Mouse (Mus musculus) mouse embryonic stem cell (cell line): ENCODE measurements around the gene Rnf40.
"Not testable (repeated sequence)": the region's sequence is repeated elsewhere in the genome, so short reads cannot be mapped to it uniquely, and the experiment has no call there.

Experiments used
- in situ Hi-C, 2 experiments: fragments of 300-500 bp; cut with MboI; formaldehyde crosslinking; loops; 1 replicate in 1 of 2; 3 replicates in 1 of 2; pipeline ENCODE4 v1.14.3; 2019 to 2020; ENCODE audit warnings: low sequenced_read_pairs in 2 of 2, low pct_unique_long_range_greater_than_20kb in 1 of 2, mixed read lengths in 1 of 2; ENCODE audit not compliant: unreplicated experiment in 1 of 2

Gene Rnf40

DNA sequence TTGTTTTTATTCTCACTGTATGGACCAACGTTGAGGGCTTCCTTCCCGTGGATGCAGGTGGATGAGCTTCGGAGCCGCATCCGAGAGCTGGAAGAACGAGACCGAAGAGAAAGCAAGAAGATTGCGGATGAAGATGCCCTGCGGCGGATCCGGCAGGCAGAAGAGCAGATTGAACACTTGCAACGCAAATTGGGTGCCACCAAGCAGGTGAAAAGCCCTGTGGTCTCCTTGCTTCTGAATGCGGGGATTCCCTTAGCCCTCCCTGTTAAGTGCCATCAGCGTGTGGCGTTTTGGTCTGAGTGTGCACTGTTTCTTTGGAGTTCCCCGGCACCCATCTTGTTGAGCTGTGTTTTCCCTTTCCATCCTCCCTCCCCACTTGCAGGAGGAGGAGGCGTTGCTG, 8.2 kb downstream of the Rnf40 start:
- in situ Hi-C loops, result no loop called here

DNA sequence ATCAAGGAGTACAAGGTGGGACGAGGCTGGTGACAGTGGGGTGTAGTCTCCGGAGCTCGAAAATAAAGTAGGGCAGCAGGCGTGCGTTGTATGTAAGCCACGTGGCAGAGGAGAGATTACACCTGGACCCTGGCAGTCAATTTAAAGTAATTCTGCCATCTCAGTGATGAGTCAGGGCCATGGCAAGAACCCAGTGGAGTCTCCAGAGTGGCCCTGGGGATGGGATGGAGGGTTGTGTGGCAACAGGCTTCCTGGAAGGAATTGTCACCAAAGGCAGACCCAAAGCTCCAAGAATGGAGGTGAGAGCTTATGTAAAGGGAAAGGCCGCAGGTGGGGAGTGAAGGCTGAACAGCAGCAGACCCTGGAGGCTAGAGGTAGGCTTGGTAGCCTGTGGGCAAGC, 12.0 kb downstream of the Rnf40 start:
- in situ Hi-C loops, result no loop called here

DNA sequence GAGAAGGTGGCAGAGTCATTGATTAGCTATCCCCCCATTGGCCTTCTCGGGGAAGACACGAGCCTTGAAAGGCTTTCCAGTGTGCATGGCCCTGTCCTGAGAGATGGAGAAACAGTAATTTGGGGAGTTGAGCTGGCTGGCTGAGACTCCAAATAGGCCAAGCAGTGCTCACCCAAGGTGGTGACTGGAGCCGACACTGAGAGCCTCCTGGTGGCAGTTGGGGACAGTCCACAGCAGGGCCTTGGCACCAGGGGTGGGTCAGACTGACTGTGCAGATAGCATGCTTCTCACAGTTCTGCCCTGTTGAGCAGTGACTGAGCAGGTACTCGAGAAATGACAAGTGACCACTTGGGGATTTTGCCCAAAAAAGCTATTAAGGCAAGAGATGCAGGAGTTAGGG, 13.2 kb downstream of the Rnf40 start:
- in situ Hi-C loops, result no loop called here

DNA sequence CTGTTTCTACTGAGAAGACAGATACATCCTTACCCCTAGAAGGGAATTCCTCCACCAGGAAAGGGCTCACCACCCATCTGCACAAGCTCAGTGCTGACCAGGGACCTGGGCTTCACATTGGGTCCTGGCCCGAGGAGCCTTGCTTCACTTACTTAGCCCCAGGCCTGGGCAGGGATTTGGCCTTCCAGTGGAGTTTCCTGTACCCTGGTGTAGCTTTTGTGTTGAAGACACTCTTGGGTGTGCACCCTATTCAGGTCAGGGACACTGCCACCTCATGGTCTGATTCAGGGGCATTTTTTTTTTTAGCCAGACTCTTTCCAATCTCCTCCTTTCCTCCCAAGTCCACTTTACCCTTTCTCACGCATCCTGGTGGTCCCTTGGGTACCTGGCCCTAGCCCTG, 14.3 kb downstream of the Rnf40 start:
- in situ Hi-C loops, result no loop called here

DNA sequence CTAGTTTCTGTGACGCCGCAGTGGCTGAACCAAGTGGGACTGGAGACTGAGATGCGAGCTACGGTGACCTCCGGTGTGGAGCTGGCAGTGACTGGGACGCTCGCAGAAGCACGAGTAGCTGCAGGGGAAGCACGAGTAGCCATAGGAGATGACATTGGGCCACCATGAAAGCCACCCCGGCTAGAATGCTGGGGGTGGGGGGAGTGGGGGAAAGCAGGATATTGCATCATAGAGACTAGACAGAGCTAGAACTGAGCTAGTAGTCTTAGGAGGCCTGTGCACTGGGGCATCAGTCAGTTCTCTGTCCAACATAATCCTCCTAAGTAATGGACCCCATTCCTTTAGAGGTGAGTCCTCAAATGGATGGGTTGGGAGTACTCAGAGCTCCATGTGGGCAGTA, 15.7 kb downstream of the Rnf40 start:
- in situ Hi-C loops, result no loop called here

DNA sequence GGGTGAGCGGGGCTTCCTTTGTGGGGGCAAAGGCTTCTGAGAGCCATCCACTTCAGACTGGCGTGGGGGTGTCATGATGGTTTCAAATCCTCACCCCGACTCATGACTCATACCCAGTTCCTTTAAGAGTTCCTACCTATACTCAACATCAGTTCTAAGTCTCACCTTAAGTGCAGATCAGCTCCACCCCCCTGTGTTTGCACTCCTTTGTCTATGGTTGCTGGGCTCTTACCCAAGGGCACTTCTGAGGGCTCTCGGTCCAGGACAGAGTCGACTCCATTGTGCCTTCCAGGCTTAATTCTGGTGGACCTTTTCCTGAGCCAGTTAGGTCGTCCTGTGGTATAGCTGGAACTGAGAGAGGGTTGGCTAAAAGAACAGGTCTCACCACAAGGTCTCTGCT, 18.6 kb downstream of the Rnf40 start:
- in situ Hi-C loops, result no loop called here

DNA sequence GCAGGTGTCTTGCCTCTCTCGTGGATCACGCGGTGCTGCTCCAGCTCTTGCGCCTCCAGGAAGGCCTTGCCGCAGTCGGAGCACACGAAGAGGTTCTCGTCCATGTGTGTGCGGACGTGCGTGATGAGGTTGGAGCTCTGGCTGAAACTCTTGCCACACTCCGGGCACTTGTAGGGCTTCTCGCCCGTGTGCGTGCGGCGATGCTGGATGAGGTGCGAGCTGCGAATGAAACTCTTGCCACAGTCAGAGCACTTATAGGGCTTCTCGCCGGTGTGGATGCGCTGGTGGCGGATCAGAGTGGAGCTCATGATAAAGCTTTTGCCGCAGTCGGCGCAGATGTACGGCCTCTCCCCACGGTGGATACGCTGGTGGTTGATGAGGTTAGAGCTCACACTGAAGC, 22.4 kb downstream of the Rnf40 start:
- in situ Hi-C loops, result no loop called here

DNA sequence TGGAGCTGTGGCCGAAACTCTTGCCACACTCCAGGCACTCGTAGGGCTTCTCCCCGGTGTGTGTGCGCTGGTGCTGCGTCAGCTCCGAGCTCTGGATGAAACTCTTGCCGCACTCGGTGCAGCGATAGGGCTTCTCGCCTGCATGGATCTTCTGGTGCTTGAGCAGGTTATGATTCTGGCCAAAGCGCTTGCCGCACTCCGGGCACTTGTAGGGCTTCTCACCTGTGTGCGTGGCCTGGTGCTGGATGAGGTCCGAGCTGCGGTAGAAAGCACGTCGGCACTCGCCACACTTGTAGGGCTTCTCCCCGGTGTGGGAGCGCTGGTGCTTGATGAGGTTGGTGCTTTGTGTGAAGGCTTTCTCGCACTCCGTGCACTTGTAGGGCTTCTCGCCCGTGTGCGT, 23.0 kb downstream of the Rnf40 start:
- in situ Hi-C loops, result no loop called here

DNA sequence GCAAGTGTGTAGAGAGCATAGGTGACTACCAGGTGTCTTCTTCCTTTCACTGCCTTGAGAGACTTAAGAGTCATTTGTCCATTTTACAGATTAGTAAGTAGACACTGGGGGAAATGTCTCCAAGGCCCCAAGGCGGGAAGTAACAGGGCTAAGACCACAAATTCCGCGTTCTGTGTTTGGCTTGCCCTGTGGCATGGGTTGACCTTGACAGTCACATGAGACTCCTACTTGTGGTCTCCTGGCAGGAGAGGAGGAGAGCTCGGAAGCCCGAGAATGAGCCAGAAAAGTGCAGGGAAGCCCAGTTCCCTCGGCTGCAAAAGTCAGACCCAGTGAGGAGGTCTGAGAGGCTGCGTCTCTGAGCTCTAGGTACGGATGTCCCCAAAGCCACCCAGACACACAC, 24.9 kb downstream of the Rnf40 start:
- in situ Hi-C loops, result no loop called here

DNA sequence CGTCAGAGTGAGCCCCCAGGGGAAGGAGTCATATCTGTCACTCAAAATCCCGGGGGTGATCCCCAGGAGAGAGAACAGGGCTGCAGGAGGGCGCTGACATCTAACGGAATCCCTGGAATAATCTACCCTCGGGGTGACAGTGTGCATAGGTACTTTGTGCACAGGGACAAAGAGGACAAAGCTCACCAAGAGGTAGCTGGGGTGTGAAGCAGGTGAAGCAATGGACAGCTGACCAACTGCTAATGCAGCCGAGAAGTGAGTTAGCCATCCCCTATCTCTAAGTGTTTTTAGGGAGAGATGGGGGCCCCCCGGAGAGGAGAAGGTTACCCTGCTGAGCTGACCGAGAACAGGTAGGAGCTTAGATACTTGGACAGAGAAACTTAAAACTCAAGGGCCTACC, 25.5 kb downstream of the Rnf40 start:
- in situ Hi-C loops, result no loop called here

DNA sequence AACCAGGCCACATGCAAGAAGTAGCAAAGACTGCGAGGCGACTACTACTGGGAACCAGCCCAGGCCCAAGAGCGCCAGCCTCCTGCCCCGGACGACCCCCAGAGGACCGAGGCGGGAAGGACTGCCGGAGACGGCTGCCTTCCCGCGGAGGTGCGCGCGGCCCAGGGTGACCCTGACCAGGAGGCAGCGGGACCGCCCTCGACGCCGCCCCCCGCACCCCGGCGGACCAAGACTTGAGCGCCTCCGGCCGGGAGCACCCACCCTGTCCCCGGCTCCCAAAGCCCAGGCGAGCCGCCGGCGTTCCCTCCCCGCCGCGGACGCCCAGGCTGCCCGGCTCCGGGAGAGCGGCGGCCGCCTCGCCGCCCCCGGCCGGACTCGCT, 25.9 kb downstream of the Rnf40 start:
- in situ Hi-C loops, result no loop called here

DNA sequence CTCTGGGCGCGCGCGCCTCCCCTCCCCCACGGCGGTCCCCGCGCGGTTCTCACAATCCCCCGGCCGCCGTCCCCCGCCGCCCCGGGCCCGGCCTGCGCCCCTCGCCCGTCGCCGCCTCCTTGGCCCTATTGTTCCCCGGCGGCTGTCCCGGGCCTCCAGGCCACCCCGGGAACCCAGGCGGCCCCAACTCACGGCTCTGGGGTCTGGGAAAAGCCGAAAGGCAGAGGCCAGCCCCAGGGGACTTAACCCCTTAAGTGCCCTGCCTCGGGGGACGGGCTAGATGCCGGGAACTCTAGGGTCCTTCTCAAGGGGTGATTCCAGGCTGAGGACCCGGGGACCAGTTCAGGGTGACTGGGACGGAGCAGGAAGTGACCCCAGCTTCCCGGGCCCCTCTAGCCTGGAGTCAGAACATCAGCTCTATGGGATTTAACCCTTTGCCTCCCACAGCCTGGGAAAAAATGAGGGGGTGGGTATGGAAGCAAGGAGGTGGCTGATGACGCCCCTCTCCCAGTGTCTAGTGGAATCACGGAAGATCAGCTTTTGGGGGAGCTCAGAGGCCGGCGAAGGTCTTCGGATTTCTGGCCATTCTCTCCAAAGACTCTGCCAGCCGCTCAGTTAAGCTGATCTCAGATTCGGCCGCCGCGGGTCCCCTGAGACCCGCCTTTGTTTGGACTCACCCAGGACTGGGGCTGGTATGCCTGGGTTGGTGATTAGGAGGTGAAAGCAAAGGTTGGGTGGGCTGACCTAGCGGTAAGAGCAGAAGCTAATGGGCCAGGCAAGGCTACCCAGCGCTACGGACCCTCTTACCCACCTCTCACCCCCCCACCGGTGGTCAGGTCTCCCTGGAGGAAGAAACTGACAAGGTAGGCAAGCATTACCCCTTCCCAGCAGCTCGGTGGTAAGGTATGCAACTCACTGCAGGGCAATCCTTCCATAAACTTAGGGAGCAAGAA, 26.6 kb downstream of the Rnf40 start, which contains the start of gene Zfp629:
TSS of gene Zfp629 (minus strand) at position 907 of the 953 bp plus-strand sequence.
- in situ Hi-C loops, result no loop called here

DNA sequence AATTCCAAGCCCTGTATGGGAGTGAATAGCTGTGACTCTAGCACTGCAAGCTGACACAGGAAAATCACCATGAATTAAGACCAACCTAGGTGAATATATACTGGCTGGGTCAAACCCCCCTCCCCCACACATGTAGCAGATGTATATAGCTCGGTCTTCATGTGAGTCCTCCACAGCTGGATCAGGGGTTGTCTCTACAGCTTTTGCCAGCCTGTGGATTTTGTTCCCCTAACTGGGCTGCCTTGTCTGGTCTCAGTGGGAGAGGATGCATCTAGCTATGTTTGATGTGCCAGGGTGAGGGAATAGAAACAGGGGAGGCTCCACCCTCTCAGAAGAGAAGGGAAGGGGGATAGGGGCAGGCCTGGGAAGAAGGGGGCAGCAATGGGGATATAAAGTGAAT, 27.8 kb downstream of the Rnf40 start:
- in situ Hi-C loops, result no loop called here

DNA sequence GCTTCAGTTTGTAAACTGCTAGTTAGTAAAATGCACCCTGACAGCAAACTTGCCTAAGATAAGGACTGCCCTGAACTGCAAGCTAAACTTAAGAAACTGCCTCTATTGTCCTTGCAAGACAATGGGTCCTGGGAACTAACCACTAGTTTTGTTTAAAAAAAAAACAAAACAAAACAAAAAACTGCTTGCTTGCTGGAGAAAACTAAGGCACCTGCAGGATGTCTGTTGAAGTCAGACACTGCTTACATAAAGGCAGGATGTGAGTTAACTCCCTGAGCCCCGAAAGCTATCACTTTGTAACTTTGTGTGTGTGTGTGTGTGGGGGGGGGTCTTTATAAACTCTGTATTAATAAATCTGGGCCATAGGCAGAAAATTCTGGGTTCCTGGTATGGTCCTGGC, 28.3 kb downstream of the Rnf40 start:
- in situ Hi-C loops, result no loop called here

DNA sequence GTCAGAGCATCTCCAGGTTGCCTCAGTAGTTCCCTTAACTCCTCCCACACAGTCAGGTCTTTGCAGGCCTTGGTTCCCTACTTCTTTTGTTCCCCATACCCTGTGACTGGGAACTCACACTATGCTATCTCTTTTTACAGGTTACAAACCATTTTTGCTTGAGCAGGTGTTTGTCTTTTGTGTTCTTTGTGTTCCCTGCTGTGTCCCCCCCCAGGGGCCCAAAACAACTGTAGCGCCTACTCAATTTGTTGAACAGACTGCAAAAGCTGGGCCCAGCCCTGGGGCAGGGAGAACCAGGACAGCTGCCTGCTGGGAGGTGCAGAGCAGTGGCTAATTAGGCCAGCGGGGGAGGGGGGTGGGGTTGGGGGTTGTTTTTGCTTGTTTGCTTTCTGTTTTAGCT, 29.4 kb downstream of the Rnf40 start:
- in situ Hi-C loops, result no loop called here

DNA sequence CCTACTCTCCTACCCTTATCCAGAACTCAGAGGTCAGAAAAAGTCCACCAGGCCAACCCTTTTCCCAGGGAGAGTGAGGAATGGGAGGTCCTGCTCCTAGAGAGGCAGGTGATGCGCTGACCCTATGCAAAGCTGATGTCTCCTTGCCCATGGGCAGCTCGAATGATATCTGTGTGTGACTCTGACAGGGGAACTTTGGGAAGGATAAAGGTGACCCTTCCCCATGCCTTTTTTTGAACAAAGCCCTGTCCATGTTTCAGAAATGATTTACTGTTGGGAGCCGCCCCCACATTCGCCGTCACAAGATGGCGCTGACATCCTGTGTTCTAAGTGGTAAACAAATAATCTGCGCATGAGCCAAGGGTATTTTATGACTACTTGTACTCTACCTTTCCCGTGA, 29.8 kb downstream of the Rnf40 start:
- in situ Hi-C loops, result not testable (repeated sequence)

DNA sequence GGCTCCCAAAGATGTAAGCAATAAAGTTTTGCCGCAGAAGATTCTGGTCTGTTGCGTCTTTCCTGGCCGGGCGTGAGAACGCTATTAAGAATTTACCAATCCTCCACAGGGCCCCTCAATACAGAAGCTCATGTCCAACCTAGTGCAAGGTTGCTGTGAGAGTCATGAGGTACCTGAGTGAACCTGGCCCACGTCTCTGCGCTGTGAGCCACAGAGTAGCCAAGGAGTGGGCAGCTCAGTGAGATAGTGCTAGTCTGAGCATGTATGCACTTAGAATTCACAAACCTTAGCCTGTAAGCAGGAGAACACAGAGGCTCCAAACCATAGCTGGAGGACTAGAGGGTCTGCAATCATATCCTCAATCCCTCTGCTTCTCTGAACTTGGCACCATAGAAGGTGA, 37.5 kb downstream of the Rnf40 start:
- in situ Hi-C loops, result no loop called here

DNA sequence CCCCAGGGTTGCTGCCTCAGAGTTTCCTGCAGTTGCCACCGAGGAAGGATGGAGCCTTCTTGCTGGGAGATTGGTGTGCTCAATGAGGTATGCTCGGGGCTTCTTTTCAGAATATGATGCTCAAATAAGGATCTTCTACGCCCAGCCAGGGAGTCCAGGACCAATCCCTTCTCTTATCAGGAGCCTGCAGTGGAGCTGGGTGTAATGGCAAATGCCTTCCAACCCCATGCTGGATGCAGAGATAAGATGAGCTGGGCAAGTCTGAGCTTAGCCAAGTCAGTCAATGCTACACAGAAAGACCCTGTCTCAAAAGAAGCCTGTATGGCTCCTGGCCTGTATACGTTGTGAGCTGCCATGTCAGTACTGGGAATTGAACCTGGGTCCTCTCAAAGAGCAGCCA, 37.9 kb downstream of the Rnf40 start:
- in situ Hi-C loops, result no loop called here

DNA sequence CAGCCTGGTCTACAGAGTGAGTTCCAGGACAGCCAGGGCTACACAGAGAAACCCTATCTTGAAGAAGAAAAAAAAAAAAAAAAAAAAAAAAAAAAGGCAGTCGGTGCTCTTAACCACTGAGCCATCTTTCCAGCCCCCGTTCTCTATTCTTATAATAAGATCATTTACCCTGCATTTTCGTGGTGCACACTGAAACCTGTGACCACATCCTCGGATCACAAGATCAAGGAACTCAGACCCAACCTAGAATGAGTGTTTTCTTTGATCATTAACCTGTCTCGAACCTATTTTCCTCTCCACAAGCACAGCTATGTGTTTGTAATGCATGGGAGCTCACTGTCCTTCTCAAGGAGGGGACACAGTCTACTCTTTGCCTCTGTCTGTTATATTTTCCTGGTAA, 40.1 kb downstream of the Rnf40 start:
- in situ Hi-C loops, result no loop called here

DNA sequence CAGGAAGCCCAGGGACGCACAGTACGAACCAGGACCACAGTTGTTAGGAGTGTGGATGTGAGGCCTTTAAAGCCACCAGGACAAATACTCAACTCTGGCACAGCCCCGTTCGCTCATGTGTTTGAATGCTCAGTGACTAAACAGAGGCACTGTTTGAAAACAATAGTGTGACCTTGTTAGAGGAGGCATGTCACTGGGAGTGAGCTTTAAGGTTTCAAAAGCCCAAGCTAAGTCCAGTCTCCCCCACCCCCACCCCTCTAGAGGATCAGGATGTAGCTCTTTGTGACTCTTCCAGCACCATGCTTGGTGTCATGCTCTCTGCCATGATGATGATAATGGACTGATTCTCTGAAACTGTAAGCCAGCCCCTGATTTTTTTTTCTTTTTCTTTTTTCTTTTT, 42.8 kb downstream of the Rnf40 start:
- in situ Hi-C loops, result no loop called here
